Mouse (Mus musculus) Patski (cell line): Measurements from ENCODE around the gene Tcl1b2. TPM values are rescaled to one million over a fixed set of nuclear protein-coding genes. Genes with fewer than 3 reads are reported as not detected.
A peak's percentile ranks its signal among the peaks of the same experiment; 100 is the strongest.
"Not testable (repeated sequence)": the region's sequence is repeated elsewhere in the genome, so short reads cannot be mapped to it uniquely, and the experiment has no call there.

Source experiments
- ATAC-seq: fragments of 100-300 bp; one replicate; pipeline ENCODE4 v1.8.0; 2021
- CTCF ChIA-PET: fragments of 350-600 bp; sonication (Branson Sonifier 250); formaldehyde crosslinking; loops from one replicate; lab custom pipeline; 2022; ENCODE audit warnings: inconsistent platforms; lab: Charles Lee
- POLR2A ChIA-PET: fragments of 350-600 bp; sonication (Branson Sonifier 250); formaldehyde crosslinking; loops from one replicate; lab custom pipeline; 2022; ENCODE audit warnings: antibody characterized with exemption, inconsistent platforms; lab: Charles Lee
- DNase-seq: peaks from one replicate; pipeline ENCODE4 v3.0.0-alpha.2; 2011; ENCODE audit warnings: low read depth, low spot score
- H3K27me3 ChIP-seq: fragments of 371-371 bp; one replicate; pipeline ENCODE4 v1.5.1; 2021
- CTCF ChIP-seq: fragments of 100-300 bp; IDR thresholded peaks from one replicate; pipeline ENCODE4 v1.5.1; 2021
- in situ Hi-C: fragments of 300-500 bp; cut with MboI; formaldehyde crosslinking; loops from 3 replicates; pipeline ENCODE4 v1.11.1; 2018; ENCODE audit warnings: low pct_unique_long_range_greater_than_20kb, mixed read lengths
- polyA plus RNA-seq: library from polyadenylated mRNA; unstranded; gene quantifications from one replicate; pipeline ENCODE4 v1.2.3, GENCODE M21; 2021

Gene Tcl1b2
- polyA plus RNA-seq, 1 experiment from 2014 or later = not detected

DNA sequence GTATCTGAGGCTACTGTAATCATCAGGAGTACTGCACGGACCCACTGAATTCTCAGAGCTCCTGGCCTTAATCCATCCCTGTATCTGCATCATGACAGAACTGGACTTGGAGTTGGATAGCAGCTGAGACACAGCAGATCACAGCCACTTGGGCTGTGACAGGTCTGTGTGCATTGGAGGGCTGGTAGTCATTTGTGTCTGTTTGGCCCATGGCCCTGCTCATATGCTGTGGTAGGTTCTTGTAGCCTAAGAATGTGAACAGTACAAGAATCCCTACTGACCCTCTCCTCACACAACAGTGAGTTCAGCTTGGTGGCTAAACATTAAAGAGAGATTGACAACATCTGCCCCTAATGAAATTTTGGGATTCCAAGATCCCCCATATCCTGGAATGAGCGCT lies 27.6 kb downstream of the Tcl1b2 start:
- DNase-seq (no peak), ATAC-seq (no peak)
- in situ Hi-C loops = no loop called here
- CTCF ChIA-PET = no interaction called here
- peaks cover 21% of the 10 kb centered on the region for H3K27me3 ChIP-seq
- POLR2A ChIA-PET = no interaction called here
- no peak for TF ChIP-seq CTCF

DNA sequence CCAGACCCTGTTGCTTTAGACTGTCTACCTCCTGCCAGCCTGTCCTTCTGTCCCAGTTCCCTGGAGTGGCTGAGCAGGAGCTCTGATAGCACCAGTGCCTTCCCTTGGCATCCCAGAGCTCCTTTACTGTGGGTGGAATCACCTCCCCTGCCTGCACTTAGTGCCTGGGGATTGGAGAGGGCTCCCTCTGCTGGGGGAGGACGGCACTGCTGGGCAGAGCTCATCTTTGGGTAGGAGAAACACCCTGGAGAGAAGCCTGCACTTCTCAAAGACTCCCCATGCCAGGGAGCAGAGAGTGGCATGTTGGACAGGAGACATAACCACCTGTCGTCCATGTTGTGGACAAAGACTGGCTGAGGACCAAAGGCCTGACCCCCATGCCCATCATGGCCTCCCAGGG lies 28.5 kb downstream of the Tcl1b2 start:
- peak; percentile 46 for TF ChIP-seq CTCF
- ATAC-seq = peak; percentile 65
- CTCF ChIA-PET, DNase-seq, in situ Hi-C loops, POLR2A ChIA-PET: not testable (repeated sequence)
- H3K27me3 ChIP-seq = peaks cover 21% of the 10 kb centered on the region

DNA sequence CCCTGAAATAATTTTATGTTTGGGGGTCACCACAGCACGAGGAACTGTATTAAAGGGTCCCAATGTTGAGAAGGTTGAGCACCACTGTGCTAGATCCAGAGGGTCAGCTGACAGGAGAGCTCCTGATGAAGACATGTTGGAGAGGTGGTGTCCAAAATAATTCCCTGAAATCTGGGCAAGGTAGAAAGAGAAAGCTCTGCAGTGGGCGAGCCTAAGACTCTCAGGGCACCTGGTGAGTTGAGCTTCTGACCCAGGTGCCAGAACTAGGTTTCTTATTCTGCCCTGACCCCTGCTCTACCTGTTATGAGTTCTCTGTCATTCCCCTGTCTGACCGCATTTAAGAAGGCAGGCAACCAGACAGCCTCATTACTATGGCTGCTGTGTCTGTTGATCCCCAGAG lies 30.2 kb downstream of the Tcl1b2 start, which contains the start of gene Tcl1b5:
Gene Tcl1b5, plus strand, starts transcription at position 301 of the 400 bp plus-strand sequence.
- H3K27me3 ChIP-seq = peaks cover 11% of the 10 kb centered on the region
- CTCF ChIA-PET, ATAC-seq, in situ Hi-C loops, DNase-seq, POLR2A ChIA-PET: not testable (repeated sequence)

DNA sequence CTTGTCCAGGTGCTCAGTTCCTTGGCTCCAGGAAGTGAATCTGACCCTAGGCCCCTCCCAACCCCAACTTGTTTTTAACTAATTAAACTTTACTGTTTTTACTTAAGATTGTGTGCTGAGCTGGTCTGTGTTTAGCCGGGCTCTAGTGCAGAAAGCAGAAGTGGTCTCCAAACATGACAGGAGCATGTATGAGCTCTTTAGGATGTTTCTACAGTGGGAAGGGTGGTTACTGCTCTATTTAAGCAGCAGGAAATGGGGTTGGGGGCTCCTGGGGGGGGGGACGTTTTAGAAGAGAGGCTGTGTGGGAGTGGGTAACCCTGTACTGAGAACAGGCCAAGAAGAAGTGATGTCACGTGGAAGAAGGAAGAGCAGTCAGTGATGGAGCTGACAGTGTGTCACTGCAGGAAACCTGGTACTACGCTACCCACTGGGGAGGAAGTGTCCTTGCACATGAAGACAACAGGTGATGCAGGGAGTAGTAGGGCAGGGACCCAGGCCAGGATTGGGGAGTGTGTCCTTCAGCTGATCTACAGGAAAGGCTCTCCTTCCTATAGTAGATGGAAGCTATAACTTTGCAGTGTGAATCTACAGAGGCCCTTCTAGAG lies 35.3 kb downstream of the Tcl1b2 start:
- CTCF ChIA-PET, ATAC-seq, H3K27me3 ChIP-seq, in situ Hi-C loops, POLR2A ChIA-PET, DNase-seq: not testable (repeated sequence)

DNA sequence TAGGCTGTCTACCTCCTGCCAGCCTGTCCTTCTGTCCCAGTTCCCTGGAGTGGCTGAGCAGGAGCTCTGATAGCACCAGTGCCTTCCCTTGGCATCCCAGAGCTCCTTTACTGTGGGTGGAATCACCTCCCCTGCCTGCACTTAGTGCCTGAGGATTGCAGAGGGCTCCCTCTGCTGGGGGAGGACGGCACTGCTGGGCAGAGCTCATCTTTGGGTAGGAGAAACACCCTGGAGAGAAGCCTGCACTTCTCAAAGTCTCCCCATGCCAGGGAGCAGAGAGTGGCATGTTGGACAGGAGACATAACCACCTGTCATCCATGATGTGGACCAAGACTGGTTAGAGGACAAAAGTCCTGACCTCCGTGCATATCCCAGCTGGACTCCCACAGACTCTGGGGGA lies 43.2 kb downstream of the Tcl1b2 start:
- CTCF ChIA-PET, POLR2A ChIA-PET, H3K27me3 ChIP-seq, ATAC-seq, DNase-seq, in situ Hi-C loops: not testable (repeated sequence)
- TF ChIP-seq CTCF = peak; percentile 37

DNA sequence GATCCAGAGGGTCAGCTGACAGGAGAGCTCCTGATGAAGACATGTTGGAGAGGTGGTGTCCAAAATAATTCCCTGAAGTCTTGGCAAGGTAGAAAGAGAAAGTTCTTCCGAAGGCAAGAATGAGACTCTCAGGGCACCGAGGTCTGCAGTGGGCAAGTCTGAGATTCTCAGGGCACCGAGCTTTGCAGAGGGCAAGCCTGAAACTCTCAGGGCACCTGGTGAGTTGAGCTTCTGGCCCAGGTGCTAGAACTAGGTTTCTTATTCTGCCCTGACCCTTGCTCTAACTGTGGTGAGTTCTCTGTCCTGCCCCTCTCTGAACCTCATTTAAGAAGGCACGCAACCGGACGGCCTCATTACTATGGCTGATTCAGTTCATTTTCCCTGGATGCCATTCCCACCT lies 44.9 kb downstream of the Tcl1b2 start, which contains the start of gene Tcl1b3:
Gene Tcl1b3, plus strand, starts transcription at position 301 of the 400 bp plus-strand sequence.
- CTCF ChIA-PET = not testable (repeated sequence)

DNA sequence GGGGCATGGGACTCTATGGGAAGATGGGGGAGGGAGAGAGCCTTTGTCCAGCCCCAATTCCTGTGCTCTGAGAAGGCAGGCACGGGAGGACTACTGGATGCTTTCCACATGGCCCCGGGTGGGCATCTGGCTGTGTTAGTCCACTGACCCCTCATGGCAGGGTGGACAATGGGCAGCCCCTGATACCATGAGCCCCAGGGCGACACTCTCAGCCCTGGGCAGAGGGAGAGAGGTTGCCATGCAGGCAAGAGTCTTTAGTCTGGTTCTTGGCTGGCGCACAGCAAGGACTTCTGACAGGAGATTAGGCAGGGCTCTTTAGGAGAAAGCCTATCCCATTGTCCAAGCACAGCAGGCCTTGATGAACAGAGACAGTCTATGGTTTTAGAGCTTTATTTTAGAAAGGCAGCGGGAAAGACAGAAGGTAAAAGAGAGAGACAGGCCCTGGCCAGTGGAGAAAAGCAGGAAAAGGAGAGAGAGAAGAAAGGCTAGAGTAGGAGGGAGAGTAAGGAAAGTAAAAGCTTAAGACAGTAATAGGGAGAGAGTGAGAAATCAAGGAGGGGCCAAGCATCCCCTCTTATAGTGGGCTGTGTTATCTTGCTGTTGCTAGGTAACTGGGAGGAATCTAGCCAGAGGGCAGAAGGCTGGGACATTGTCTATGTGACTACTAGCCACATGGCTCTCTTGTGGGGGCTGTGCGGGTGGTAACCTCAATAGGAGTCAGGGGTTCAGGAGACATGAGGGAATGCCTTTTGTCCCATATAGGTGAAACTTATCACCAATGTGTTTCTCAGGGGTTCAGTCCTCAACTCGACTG lies 54.1 kb downstream of the Tcl1b2 start:
- DNase-seq, CTCF ChIA-PET, H3K27me3 ChIP-seq, ATAC-seq, POLR2A ChIA-PET, in situ Hi-C loops: not testable (repeated sequence)

More for the DNA sequence above, 44.9 kb downstream of the Tcl1b2 start, which contains the start of gene Tcl1b3:
- DNase-seq, ATAC-seq, in situ Hi-C loops, POLR2A ChIA-PET, H3K27me3 ChIP-seq: not testable (repeated sequence)

DNA sequence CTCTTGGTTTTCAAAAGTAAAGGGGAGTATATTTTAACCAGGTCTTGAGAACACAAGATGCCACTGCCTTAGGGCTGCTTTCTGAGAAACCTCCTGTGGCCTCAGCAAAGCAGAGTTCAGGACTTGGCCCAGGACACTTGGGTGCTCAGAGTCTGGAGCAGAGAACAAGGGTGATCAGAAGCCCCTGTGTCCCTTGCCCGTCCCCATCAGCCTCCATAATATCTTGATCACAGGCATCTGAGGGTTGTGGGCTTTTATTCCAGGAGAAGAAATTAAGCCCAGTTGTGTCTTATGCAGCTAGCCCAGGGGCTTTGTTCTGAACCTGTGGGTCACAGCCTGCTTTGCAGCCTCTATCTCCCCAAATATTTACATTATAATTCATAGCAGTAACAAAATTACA lies 55.8 kb downstream of the Tcl1b2 start, which contains the start of gene Tcl1b4:
Gene Tcl1b4, plus strand, starts transcription at position 301 of the 400 bp plus-strand sequence.
- ATAC-seq, CTCF ChIA-PET, POLR2A ChIA-PET, DNase-seq, H3K27me3 ChIP-seq, in situ Hi-C loops: not testable (repeated sequence)

Other genes with a start within 250 kb of the Tcl1b2 start
- 14.2 TPM for gene Syne3, start 136.2 kb upstream of the Tcl1b2 start, polyA plus RNA-seq
- 88.8 TPM for gene Glrx5, start 113.3 kb upstream of the Tcl1b2 start, polyA plus RNA-seq
- not detected for gene Tcl1b1, start 13.7 kb downstream of the Tcl1b2 start, polyA plus RNA-seq
- gene Tcl1b5, start 30.3 kb downstream of the Tcl1b2 start, polyA plus RNA-seq = not detected
- not detected for gene Tcl1b3, start 45.0 kb downstream of the Tcl1b2 start, polyA plus RNA-seq
- gene Tcl1b4, start 55.9 kb downstream of the Tcl1b2 start, polyA plus RNA-seq = not detected
- gene Tcl1, start 76.8 kb downstream of the Tcl1b2 start, polyA plus RNA-seq = not detected
- not detected for gene Tunar, start 187.9 kb downstream of the Tcl1b2 start, polyA plus RNA-seq